Mouse (Mus musculus) brain, embryonic 18.5 days (tissue): ENCODE measurements around the gene Bicd2.

Experiments
- DNase-seq: peaks from one replicate; pipeline ENCODE4 v3.0.0-alpha.2; 2012; ENCODE audit warnings: low read depth, low spot score

Gene Bicd2

DNA sequence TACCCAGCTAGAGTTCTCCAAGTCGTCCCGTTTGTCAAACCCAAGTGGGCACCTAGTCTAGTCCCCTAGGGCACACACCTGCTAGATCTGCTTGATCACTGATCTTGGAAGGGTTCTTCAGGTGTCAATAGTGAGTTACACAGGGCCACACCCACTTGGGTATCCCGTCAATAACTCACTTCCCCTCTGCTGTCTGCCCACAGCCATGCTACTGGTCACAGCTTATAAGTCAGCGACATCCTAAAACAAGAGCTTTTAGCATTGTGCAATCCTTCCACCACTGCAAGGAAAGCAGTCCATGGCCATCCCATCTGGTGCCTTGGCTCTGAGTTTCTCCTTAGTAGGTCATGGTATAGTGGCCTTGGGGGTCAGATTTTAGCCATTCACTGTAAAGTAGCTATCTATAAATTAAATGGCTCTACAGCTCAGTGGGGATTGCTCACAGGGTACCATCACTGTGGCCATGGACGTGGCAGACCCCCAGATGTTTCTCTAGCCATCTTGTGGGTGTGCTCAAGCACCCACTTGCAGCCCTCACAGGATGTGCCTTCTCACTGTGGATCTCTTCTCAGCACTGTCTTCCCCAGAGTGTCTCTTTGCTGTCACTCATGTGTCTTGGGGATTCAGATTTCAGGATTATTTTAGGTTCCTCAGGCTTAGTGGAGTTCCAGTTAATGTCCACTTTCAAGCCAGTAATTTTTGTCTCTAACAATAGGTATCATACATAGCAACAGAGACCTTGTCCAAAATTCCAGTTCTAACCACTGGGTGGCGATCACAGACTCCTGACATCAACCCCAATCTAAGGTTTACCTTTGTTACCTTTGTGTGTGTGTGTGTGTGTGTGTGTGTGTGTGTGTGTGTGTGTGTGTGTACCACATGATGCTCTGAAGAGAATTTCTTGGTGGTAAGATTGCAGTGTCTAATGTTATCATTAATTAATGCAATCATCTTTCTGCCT lies 14.9 kb upstream of the Bicd2 start:
- DNase-seq = no peak

DNA sequence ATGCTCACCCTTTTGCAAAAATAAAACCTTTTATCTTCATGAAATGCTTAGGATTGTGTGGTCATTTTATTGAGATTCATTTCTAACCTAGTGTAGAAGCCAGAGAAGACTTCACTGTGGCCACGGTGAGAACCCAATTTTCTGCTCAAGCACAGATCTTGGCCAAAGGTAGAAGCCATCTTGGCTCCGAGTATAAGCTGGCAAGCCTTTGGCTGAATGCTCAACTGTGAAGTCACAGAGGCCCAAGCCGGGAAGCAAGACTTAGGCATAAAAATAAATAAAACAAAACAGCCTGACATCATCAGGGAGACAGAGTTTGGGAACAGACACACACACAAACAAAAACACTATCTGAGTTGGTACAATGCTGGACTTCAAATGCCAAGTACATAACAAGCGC lies 13.3 kb upstream of the Bicd2 start:
- DNase-seq = no peak

DNA sequence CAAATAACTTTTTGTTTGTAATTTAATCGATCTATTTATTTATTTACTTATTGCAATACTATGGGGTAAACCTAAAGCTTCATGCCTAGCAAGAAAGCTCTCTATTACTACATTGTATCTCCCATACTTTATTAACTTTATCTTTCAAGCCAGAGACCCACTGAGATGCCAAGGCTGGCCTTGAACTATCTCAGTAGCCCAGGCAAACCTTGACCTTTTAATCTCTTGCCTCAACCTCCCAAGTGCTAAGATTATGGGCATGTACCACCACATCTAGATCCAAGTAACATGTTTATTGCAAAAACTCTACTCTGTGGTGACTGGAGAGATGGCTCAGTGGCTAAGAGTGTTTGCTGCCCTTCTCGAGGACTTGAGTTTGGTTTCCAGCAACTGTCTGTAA lies 8.1 kb upstream of the Bicd2 start:
- DNase-seq = no peak

DNA sequence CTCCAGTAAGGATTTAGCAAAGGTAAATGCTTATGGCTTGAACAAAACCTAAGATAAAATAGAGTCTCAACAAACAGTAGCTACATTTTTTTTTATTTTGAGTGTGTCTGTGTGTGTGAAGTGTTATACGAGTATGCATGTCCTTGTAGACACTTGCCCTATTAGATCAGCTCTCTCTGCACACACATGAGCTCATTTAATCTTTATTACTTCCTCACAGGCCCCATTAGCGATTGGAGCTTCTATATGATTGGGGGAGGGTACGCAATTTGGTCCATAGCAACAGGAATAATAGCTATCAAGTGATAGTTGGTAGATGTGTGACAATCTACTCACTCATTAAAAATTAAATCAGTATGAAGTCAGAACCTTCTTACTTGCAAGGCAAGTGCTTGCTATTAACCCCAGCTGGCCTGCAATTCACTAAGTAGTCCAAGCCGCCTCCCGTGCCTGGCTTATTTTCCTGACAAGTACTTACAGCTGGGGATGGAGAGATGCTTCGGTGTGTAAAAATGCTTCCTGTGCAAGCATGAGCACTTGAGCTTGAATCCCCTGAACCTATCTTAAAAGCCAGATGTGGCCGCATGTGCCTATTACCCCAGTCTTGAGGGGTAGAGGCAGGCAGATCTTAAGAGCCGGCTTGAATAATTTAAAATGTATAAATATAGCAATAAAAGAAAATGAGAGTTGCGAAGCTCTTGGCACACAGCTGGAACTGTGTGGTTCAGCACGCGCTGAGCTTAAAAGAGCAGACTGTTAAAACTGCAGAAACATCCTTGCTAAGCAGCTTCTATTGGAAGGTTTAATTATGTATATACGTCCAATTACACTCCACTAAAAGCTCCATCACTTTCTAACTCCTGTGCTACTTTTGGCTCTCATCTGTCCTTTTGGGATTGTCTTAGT lies 6.1 kb upstream of the Bicd2 start:
- DNase-seq = peak; percentile 6

DNA sequence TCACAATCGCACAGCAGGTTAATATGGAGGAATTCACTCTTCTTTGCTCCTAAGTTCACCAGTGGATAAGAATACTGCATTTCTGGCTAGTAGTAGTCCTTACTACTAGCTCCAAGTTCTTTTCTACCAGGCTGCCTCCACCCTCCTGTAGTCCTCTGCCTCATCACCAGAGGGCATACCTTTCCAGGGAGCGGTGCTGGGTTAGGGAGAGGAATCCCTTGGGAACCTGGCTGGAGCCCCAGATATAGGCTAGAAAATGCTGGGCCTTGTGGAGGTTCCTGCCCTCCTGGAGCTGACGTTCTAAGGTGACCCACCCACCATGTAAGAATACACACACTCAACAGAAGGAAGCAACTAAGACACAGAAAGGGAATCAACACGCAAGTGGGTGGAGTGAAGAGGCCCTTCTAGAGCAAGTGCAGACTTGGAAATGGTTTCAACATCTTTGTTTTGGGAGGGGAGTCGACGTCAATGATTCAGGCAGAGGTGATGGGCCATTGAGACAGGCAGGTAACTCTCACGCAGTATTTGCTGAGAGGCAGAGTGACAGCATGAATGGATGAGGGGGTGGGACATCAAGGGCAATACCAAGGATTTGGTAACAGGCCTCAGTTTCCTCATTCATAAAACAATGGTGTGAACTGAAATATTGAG lies 2.4 kb upstream of the Bicd2 start:
- no peak for DNase-seq

DNA sequence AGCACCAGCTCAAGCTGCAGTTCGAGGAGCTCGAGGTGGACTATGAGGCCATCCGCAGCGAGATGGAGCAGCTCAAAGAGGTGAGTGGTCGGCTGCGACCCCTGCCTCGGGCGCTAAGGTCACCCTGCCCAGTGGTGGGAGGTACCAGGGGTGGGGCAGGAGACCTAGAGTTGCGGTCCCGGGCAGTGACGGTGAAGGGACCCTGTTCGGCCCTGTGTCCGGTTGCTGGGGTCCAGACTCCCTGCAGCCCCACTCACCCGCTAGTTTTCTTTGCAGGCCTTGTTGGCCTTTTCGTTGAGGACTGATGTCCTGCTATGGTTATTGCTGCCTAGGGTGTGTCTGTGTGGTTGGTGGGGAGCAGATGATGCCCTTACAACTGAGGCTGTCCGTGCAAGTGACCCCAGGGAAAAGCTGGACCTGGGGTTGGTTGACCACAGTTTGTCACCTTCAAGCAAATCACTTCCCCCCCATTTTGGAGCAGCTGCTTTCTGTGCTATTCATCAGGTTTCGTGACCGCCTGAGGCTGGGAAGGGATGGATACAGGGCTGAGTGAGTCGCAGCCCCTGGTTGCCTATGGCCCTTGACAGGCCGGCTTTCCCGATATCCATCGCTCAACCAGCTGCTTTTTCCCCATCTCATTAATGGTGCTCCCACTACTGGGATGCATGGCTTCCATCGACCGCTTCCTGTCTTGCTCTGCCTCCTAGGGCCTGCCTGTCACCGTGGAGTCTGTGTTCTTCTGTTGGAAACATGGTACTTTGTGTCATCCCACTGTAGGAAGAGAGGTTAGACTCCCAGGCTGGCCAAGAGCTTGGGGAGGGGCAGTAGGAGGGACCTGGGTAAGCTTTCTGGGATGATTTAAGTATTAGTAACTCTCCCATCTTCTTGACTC lies 692 bp downstream of the Bicd2 start:
- DNase-seq = no peak

DNA sequence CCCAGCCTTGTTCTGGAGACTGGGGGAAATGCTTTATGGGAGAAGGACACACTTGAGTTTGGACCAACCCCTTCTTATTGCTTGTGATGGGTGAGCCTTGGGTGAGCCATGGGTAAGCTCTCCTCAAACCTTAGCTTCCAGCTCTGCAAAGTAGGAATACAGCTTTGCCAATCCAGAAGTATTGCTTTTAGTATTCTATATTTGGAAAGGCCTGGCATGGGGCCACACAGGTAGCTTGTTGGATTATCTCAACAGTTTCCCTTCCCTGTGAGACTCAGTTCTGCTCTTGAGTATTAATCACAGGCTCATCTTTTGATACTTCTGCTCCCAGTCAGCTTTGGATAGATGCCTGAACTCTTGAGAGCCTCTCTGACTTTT lies 1.3 kb downstream of the Bicd2 start:
- DNase-seq = no peak

DNA sequence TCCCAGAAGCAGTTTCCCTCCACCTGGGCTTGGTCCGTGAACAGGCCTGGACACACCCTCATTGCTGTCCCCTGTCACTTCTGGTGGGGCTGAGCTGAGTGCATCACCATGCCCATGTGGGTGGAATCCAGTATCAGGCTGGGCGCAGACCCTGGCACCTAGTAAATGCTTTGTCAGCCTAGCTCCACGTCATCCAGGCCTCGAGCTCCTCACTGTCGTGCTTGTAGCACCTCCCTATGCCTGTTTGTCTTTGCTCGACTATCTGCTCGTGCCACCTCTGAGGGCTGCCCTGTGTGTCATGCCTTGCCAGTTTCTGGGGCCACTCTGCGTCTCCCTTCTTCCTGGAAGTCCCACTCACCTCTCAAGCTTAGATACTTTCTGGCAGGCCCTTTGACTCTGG lies 3.2 kb downstream of the Bicd2 start:
- DNase-seq = no peak

DNA sequence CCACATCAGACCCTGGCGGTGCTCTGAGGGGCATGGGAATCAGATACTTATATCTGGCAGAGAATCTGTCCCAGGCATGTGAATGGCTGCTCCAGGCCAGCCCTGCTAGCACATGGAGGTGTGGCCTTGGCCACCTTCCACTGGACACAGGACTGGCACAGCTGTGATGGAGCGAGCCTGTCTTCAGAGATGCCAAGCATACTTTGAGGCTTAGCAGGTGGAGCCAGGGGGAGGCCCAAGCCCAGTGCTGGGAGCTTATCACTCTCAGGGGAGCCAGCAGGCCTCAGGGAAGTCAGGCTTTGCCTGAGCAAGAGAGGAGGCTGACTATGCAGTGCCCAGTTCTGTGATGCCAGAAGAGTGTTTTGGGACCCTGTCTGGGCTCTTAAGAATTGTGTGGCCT lies 4.1 kb downstream of the Bicd2 start:
- DNase-seq = no peak

DNA sequence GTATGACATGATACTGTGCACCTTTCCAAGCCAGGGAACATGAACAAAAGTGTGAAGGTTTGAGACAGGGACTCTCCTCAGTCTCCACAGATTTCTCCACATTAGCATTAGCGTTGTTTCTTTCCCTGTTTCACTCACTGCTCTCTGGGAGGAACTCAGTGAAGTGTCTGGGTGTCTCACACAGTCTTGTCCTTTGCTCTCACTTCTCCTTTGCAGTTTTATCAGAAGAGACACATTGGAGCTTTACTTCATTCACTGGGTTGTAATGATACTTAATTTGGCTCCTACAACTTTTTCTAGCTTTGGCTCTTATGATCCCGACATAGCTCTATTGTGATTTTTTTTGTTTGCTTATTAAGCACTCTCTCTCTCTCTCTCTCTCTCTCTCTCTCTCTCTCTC lies 7.1 kb downstream of the Bicd2 start:
- DNase-seq = no peak

DNA sequence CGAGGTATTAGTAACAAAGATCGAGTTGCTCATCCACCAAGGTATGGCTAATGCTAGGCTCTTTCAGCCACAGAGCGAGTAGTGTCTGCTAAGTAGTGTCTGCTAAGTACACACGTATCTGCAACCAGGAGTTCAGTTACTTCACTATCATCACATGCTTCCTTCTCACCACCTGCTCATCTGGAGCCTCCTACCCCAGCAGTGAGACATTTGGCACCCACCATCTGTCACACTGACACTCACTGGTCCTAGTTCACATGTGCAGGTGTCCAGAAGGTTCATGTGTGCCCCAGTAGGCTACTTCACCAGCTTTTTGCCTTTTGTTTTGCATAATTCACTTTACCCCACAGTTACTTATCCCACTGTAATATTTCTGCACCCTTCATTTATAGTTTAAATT lies 8.0 kb downstream of the Bicd2 start:
- DNase-seq = no peak

DNA sequence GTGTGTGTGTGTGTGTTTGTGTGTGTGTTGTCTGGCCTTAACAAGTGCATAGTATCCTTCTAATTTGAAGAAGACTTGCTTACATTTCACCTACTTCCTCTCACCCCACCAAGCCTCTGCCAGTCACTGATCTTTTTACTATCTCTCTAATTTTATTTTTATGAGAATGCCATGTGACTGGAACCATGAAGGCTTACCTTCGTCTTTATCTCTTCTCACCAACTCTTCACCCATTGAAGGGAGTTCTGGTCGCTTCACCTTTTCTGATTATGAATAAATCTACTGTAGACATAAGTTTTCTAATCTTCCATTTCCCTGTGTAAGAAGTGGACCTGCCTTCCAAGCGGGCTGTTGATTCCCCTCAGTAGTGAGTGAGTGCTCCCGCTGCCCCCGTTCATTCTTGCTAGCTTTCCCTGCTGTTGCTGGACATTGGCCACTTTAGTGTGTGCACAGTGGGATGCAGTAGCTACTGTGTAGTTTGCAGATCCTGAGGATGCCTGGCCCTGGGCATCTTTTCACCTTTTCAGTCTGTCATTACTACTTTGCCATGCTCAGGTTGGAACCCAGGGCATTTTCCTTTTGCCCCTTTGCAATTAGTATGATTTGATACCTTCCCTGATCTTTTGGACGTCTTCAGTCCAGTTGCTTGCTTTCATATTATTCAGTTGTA lies 8.6 kb downstream of the Bicd2 start:
- DNase-seq = no peak

DNA sequence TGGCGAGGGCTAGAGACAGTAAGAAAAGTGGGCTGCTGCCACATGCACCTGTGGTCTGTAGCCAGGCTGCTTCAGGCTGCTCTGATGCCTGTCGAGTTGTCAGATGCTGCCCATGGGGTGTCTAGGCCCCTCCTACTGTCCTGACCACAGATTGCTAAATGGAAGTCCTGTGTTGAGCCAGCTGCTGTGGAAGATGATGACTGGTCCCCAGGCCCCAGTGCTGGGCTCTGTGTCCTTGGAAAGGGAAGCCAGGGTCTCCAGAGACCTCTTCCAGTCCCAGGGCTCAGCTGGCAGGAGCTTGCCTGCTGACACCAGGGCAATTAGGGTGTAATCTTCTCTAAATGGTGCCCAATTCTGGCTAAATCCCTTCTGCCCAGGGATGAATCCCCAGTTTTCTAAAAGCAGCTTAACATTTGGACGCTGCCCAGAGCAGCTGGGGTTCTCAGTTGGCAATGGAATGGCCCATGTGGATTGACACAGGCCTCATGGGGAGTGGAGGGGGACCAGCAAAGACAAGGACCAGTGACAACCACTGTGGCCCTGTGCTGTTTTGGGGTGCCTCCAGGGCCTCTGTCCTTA lies 11.3 kb downstream of the Bicd2 start:
- DNase-seq = no peak

DNA sequence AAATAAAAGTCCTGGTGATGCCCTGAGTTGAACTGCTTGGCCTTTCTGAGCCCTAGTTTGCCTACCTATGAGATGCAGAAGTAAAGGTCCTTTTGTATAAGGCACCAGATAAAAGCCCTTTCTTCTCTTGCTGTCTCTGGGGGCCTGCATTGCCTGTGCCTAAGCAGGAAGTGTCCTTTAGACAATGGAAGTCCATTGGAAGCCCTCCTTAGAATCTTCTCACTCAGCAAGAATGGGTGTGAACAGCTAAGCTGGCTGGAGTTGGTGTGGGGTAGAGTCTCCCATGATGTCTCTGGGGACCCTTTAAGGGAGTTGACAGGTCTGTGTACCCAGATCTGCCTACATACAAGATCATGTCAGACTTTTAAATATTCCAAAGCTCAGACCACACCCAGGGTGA lies 12.0 kb downstream of the Bicd2 start:
- no peak for DNase-seq

DNA sequence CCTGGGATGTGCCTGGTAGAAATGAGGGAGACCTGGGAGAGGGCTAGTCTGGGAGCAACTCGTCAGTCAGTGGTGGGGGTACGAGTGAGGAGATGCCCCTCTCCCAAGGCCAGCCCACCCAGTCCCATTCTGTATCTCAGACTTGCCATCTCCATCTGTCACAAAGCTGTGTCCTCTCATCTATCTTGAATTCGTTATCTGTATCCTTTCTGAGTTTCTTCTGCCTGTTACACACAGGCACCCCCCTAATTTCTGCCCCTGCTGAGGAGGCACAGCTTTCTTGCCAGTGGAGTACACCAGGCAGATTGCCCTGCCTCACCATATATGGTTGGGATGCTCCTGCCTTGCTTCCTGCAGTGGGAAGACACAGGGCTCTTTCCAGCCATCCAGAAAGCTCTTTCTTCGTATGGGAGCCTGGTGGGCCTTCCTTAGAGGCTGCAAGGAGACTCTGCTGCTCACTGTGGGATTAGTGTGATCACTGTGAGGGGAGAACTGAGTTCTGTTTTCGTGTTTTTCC lies 12.7 kb downstream of the Bicd2 start:
- no peak for DNase-seq

DNA sequence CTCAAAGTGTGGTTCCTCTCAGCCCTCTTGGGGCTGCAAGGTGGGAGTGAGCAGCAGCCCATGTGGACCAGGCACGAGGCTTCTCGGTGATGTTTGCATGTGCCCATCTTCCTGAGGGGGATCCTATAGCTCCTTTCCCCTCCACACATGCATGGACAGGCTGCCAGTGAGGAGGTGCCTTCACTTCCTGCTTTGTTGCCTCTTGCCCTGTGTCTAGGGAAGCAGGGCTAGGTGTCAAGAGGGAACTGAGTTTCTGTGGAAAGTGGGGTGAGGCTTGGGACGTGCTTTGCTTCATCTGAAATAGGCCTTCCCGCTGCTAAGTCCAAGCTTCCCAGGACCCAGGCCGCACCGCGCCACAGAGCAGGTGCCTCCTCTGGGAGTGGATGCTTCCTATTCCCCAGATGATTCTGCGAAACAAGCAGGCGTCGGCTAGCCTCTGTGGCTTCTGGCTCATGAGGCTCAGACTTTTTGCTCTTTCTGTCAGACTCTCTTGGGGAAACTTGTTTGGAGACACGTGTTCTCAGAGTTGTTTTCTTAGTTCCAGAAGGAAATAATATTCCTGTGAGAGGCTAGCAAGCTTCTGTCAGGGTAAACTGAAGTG lies 14.2 kb downstream of the Bicd2 start:
- DNase-seq = no peak

DNA sequence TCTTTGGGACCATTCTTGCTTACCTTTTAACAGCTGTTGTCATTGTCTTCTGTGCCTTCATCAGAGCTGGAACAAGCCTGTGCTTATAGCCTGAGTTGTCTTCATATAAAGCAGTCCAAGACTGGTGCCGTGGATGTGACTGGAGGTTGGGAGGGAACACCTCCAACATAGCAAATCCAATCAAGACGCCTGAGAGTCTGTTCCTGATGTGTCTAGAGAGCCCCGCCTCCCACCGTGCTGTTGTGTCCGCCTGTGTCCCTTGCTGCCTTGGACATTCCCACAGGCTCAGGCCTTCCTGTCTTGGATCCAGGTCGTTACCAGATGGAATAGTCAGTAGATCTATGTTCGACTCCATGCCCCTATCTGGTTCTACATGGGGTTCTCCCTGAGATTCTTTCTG lies 14.7 kb downstream of the Bicd2 start:
- DNase-seq = no peak

DNA sequence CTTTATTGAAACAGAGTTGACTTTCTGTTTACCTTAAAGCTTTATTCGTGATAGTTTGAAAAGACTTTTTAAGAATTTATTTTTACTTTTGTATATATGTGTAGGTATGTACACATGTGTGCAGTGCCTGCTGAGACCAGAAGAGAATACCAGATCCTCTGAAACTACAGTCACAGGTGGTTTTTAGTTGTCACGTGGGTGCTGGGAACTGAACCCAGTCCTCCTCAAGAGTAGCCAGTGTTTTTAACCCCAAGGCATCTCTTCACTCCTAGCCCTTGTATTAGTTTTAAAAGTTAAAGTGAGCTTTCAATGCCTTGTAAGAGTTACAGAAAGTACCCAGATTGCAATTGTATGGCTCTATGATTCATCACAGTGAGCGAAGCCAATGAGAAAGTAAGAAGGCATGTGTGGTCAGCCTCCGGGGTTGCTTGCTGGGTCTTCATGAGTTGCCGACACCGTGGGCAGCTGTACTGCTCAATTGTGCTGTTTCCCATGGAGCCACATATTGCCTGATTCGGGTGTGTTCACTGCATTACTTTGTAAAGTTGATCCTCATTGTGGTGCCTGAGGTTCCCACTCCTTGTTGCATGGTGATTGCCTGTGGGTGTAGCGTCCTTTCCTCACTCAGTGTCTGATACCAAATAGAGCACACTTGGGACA lies 16.1 kb downstream of the Bicd2 start:
- no peak for DNase-seq

DNA sequence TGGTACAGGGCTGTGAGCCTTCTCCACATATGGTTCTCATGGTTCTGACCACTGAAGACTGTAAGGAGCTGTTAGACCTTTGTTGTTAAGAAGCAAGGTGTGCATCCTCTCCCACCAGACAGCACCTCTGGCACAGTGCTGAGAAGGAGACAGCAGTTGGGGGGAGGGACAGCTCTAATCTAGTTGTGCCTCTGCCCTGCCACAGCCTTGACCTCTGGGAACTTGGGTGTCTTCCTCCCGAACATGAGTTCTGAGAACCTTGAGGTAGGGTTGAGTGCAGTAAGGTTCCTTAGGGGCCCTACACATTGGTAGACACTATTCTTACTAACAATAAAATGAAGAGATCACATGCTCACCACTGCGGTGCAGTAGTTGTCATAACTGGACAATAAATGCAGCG lies 16.8 kb downstream of the Bicd2 start:
- DNase-seq = no peak
